Mouse (Mus musculus) adrenal gland, postnatal 0 days (tissue): ENCODE results near the gene Blzf1. TPM values are rescaled to one million over a fixed set of nuclear protein-coding genes. Genes with fewer than 3 reads are reported as not detected.

Source experiments
- polyA plus RNA-seq: library from polyadenylated mRNA; unstranded; fragments of >200 nt; fragmentation: Nextera tagmentation; extraction: Ambion mirVana; gene quantifications from 2 replicates; pipeline ENCODE4 v1.2.1, GENCODE M21; 2015

The Blzf1 gene
- polyA plus RNA-seq: 21.5 and 31.2 TPM in 2 replicates

GRCm38 (mm10) chr1:164307124-164307751, at the start of gene Blzf1:
Blzf1 (minus strand) TSS chr1:164307489.

GRCm38 (mm10) chr1:164303821-164304220, 3.5 kb downstream of the Blzf1 start, which contains the start of gene Nme7:
Nme7 (plus strand) TSS chr1:164304121.

GRCm38 (mm10) chr1:164275455-164275954, 31.8 kb downstream of the Blzf1 start, which contains the start of gene Ccdc181:
Ccdc181 (plus strand) TSS chr1:164275585.

GRCm38 (mm10) chr1:164248465-164249331, 58.6 kb downstream of the Blzf1 start, which contains the start of gene Slc19a2:
Slc19a2 (plus strand) TSS chr1:164249046.

Other genes with a start within 250 kb of the Blzf1 start
- gene Sell, start 245.5 kb downstream of the Blzf1 start, polyA plus RNA-seq: 1.6 and 2.5 TPM in 2 replicates
- gene Selp, start 192.2 kb downstream of the Blzf1 start, polyA plus RNA-seq: 0.17 and 0.28 TPM in 2 replicates
- 1.1 TPM in 2 replicates for gene F5, start 155.7 kb downstream of the Blzf1 start, polyA plus RNA-seq
- 7.2 and 12.7 TPM in 2 replicates for gene Slc19a2, start 58.4 kb downstream of the Blzf1 start, polyA plus RNA-seq
- 9.3 and 13.1 TPM in 2 replicates for gene Ccdc181, start 31.9 kb downstream of the Blzf1 start, polyA plus RNA-seq
- gene Nme7, start 3.4 kb downstream of the Blzf1 start, polyA plus RNA-seq: 29.2 and 32.9 TPM in 2 replicates
- 91.3 and 108 TPM in 2 replicates for gene Atp1b1, start 150.9 kb upstream of the Blzf1 start, polyA plus RNA-seq